Mouse (Mus musculus) spleen, adult 2 months (tissue): ENCODE data around the gene Efcab5. TPM values are rescaled to one million over a fixed set of nuclear protein-coding genes. Genes with fewer than 3 reads are reported as not detected.
"Not testable (repeated sequence)": the region's sequence is repeated elsewhere in the genome, so short reads cannot be mapped to it uniquely, and the experiment has no call there.

ENCODE experiments used
- DNase-seq, 2 experiments: peaks; one replicate each; pipeline versions ENCODE4 v3.0.0 to v3.0.0-alpha.2; 2012 to 2021; ENCODE audit warnings: low spot score in 2 of 2, low read depth in 1 of 2
- H3K27ac ChIP-seq: fragments of 200-500 bp; 2 replicates; pipeline ENCODE4 v1.5.1; 2012; ENCODE audit warnings: low read length, inconsistent platforms; ENCODE audit not compliant: insufficient read depth
- H3K27me3 ChIP-seq: fragments of 200-500 bp; 2 replicates; pipeline ENCODE4 v1.6.1; 2012; ENCODE audit warnings: mild to moderate bottlenecking, moderate library complexity, low read length, inconsistent platforms; ENCODE audit not compliant: control insufficient read depth, insufficient read depth
- H3K36me3 ChIP-seq: fragments of 200-500 bp; 2 replicates; pipeline ENCODE4 v1.6.1; 2012; ENCODE audit warnings: mild to moderate bottlenecking, low read length, inconsistent platforms; ENCODE audit not compliant: control insufficient read depth, insufficient read depth
- H3K4me1 ChIP-seq: fragments of 200-500 bp; 2 replicates; pipeline ENCODE4 v1.6.1; 2011; ENCODE audit warnings: inconsistent platforms; ENCODE audit not compliant: control insufficient read depth, insufficient read depth, insufficient read length
- H3K4me3 ChIP-seq: fragments of 200-500 bp; 2 replicates; pipeline ENCODE4 v1.5.1; 2011; ENCODE audit warnings: mild to moderate bottlenecking, inconsistent platforms; ENCODE audit not compliant: insufficient read depth, insufficient read length; ENCODE audit errors: extremely low read depth
- CTCF ChIP-seq: fragments of 200-500 bp; IDR thresholded peaks from 2 replicates; pipeline ENCODE4 v1.5.1; 2011; ENCODE audit warnings: mild to moderate bottlenecking, inconsistent platforms; ENCODE audit not compliant: insufficient read depth, insufficient read length, insufficient replicate concordance; ENCODE audit errors: extremely low read depth
- POLR2A ChIP-seq: fragments of 200-500 bp; IDR thresholded peaks from 2 replicates; pipeline ENCODE4 v1.6.1; 2011; ENCODE audit warnings: low read depth, low read length, inconsistent platforms
- WGBS: fragments of 180-500 bp; shearing (Covaris S2); methylation state at CpG from one replicate; pipeline ENCODE4 v1.1.7; 2018; 5-methylcytosine and 5-hydroxymethylcytosine counted together
- polyA plus RNA-seq: library from polyadenylated mRNA; depleted of rRNA; stranded (reverse); fragments of >200 nt; gene quantifications from 2 replicates; pipeline ENCODE4 v1.2.3, GENCODE M21; 2012

Gene Efcab5
- polyA plus RNA-seq, 1 experiment: 0.14 TPM

DNA sequence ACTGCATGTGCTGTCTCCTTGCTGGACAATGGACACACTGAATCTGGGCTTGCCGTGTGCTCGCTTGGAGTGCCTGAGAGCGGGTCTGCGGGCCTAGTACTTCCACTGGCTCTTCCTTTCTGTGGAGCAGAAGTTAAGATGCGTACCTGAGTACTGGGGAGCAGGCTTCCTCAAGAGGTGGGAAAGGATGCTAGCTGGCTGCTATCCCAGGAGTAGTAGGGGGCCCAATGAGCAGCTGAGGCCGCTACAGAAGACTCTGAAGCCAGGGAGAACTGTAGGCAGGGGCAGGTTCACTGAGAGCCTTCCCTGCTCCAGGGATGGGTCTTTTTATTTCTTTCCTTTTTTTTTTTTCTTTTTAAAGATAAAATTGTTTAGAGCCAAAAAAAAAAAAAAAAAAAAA is 38.0 kb downstream of the Efcab5 start:
- H3K4me3 ChIP-seq: no peak overlapping the region
- no peaks in the 10 kb centered on the region for H3K36me3 ChIP-seq
- H3K27ac ChIP-seq: no peak overlapping the region
- no peak for DNase-seq
- 96% methylated on average over 6 of the region's 6 CpGs for WGBS
- no peak for TF ChIP-seq POLR2A
- TF ChIP-seq CTCF: no peak
- H3K27me3 ChIP-seq: no peaks in the 10 kb centered on the region
- no peaks in the 10 kb centered on the region for H3K4me1 ChIP-seq

DNA sequence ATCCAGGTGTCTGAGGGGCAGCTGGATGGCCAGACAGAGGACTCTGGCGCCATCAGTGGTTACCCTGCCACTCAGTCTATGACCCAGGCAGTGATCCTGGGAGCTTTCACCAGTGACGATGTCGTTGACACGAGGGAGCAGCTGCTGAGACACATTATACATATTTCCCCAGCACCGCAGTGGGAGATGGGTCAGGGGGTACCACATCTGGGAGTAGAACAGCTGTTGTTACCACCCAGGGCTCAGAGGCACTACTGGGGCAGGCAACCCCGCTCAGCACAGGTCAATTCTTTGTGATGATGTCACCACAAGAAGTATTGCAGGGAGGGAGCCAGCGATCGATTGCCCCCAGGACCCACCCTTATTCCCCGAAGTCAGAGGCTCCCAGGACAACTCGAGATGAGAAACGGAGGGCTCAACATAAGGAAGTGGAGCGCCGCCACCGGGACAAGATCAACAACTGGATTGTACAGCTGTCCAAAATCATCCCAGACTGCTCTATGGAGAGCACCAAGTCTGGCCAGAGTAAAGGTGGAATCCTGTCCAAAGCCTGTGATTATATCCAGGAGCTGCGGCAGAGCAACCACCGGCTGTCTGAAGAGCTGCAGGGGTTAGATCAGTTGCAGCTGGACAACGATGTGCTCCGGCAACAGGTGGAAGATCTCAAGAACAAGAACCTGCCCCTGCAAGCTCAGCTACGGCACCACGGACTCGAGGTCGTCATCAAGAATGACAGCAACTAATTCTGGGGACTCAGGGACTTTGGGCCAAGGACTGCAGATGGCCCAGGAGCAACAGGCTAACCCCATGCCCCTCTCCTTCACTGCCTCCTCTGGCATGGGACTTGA is 38.8 kb downstream of the Efcab5 start:
- H3K4me1 ChIP-seq, H3K4me3 ChIP-seq: not testable (repeated sequence)
- 86% methylated on average over 22 of the region's 22 CpGs for WGBS

DNA sequence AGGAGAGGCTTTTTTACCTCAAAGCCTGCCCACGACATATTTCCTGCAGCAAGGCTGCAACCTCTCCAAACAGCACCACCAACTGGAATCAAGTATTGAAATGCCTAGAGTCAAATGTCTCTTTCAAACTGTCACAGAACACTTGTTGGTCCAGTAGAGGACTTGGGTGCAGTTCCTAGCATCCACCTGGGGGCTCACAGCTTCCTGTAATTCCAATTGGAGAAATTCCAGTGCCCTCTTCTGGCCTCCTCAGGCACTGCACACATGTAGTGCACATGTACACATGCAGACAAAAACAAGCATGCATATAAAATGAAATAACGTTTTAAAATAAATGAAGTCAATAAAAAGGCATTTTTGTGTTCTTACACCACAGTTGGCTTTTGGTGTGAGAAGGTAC is 40.0 kb downstream of the Efcab5 start:
- Histone ChIP-seq H3K4me3 (no peak overlapping the region), H3K36me3 (no peaks in the 10 kb centered on the region), H3K27me3 (no peaks in the 10 kb centered on the region), H3K4me1 (no peaks in the 10 kb centered on the region), H3K27ac (no peak overlapping the region)
- 80% methylated on average over 2 of the region's 2 CpGs for WGBS
- TF ChIP-seq POLR2A (no peak), CTCF (no peak)
- DNase-seq: no peak

More for the DNA sequence above, 38.8 kb downstream of the Efcab5 start:
- not testable (repeated sequence) for H3K27me3 ChIP-seq, H3K27ac ChIP-seq, H3K36me3 ChIP-seq, DNase-seq

DNA sequence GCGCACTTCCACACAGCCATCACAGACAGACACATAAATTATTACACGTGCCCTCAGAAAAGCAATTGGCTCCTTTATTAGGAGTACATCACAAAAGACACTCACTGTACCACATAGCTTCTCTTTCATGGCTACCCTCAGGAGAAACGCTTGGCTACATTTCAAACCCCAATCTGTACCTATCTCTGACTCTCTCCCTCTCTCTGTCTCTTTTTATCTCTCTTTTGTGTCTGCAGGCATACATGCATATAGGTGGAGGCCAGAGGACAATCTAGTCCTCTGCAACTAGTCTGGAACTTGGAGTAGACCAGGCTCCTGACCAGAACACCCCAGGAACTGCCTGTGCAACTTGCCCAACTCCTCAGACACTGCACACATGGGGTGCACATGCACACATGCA is 41.0 kb downstream of the Efcab5 start:
- 92% methylated on average over 3 of the region's 3 CpGs for WGBS
- Histone ChIP-seq H3K27me3 (no peaks in the 10 kb centered on the region), H3K36me3 (no peaks in the 10 kb centered on the region), H3K4me1 (no peaks in the 10 kb centered on the region), H3K27ac (no peak overlapping the region), H3K4me3 (no peak overlapping the region)
- TF ChIP-seq POLR2A (no peak), CTCF (no peak)
- DNase-seq: no peak

DNA sequence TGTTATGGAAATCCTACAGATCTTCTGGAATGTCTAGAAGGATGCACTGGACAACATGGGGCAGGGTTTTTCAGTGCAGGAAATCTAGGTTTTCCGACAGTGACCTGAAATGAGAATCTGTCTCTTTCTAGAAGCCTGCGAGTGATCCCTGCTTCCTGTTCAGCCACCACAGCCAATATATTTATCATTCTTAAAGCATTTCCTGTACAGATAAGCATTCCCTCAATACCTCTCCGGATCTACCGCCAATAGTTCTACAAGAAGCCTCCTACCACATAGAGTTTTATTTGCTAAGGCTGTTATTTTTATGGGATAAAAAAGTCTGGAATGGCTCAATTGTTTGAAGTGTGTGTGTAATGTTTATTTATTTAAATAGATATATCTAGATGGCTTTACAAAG is 43.3 kb downstream of the Efcab5 start:
- no peak for DNase-seq

DNA sequence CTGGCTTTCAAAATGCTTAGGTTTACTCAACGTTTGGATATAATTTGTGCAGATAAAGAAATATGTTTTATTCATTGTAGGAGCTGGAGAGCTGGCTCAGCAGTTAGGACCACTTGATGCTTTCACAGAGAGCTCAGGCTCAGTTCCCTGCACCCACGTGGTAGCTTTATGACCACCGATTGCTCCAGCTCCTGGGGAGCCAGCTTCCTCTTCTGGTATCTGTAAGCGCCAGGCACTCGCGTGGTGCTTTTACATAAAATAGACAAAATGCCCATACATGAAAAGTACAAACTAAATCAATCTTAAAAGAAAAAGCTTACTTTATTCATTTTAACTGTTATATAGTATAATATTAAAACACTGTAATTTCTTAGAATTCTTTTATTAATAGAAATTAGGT is 46.8 kb downstream of the Efcab5 start:
- Histone ChIP-seq H3K27ac (no peak overlapping the region), H3K36me3 (no peaks in the 10 kb centered on the region), H3K27me3 (no peaks in the 10 kb centered on the region), H3K4me1 (no peaks in the 10 kb centered on the region), H3K4me3 (no peak overlapping the region)
- WGBS: 30% methylated on average over 6 of the region's 6 CpGs
- no peak for DNase-seq
- TF ChIP-seq POLR2A (no peak), CTCF (no peak)

More for the DNA sequence above, 43.3 kb downstream of the Efcab5 start:
- no peaks in the 10 kb centered on the region for H3K4me1 ChIP-seq
- H3K27me3 ChIP-seq: no peaks in the 10 kb centered on the region
- no peak overlapping the region for H3K4me3 ChIP-seq
- no peaks in the 10 kb centered on the region for H3K36me3 ChIP-seq
- 62% methylated on average over 4 of the region's 4 CpGs for WGBS
- H3K27ac ChIP-seq: no peak overlapping the region
- TF ChIP-seq POLR2A (no peak), CTCF (no peak)

DNA sequence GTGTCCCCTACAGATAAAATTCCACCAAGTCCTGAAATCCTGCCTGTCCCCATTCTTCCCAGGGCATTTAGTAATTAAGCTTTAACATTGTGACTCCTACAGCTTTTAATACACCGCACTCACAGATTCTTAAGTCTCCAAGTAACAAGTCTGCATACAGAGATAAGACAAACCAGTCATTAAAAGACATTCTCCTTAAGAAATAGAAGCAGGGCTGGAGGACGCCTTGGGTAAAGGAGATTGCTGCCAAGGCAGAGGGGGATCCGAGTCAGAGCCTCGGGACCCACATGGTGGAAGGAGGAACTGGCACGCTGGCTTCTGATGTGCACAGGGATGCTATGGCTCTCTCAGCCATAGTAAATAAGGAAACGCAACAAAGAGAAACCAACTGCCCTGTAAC is 48.8 kb downstream of the Efcab5 start:
- no peaks in the 10 kb centered on the region for H3K36me3 ChIP-seq
- TF ChIP-seq POLR2A: no peak
- no peak for TF ChIP-seq CTCF
- no peak overlapping the region for H3K4me3 ChIP-seq
- 85% methylated on average over 6 of the region's 6 CpGs for WGBS
- H3K4me1 ChIP-seq: no peaks in the 10 kb centered on the region
- no peaks in the 10 kb centered on the region for H3K27me3 ChIP-seq
- no peak overlapping the region for H3K27ac ChIP-seq
- DNase-seq: no peak
